24 mouse cellular contexts compared by ENCODE assay signal in genomic region chr2:78927625-78928024, GRCm38 (mm10). TPM values are rescaled to one million over a fixed set of nuclear protein-coding genes. Genes with fewer than 3 reads are reported as not detected.
DNase-seq lines count a peak whose midpoint lies in the region; ATAC-seq and TF ChIP-seq lines count a peak whose summit lies in the region.
"Had no signal": no experiment of that assay in that cellular context is flagged by ENCODE, and none has a peak within 500 bp of the region (broad histone marks: within the 10 kb centered on the region; RNA-seq: fewer than 3 reads in every experiment).

No protein-coding gene starts in this region.

- H3K4me1 ChIP-seq in embryonic fibroblast, embryonic 13.5 days (ENCODE audit: control insufficient read depth, insufficient read depth, low read length) = peaks cover 12% of the 10 kb centered on the region
- H3K4me1 ChIP-seq in hindbrain, embryonic 14.5 days (replicated peaks; ENCODE audit: control insufficient read depth, insufficient read depth, low read length) = no peaks in the 10 kb centered on the region
- H3K4me1 ChIP-seq: neural tube, embryonic 15.5 days had no signal

- no peaks in the 10 kb centered on the region for H3K27me3 ChIP-seq in hindbrain, embryonic 14.5 days (ENCODE audit: control insufficient read depth, insufficient read depth, low read length)
- H3K27me3 ChIP-seq: embryonic facial prominence, embryonic 13.5 days; neural tube, embryonic 15.5 days had no signal

- no peaks in the 10 kb centered on the region for H3K9me3 ChIP-seq in hindbrain, embryonic 14.5 days (ENCODE audit: control insufficient read depth, low read length)
- H3K9me3 ChIP-seq: embryonic facial prominence, embryonic 13.5 days; neural tube, embryonic 15.5 days had no signal

- ATAC-seq in hindbrain, embryonic 14.5 days (ENCODE audit: low FRiP score) = no peak
- ATAC-seq: forebrain, embryonic 16.5 days; hindbrain, embryonic 16.5 days; intestine, postnatal 0 days; midbrain, embryonic 16.5 days had no signal

- H3K9ac ChIP-seq in hindbrain, embryonic 14.5 days = no peak overlapping the region
- H3K9ac ChIP-seq: embryonic facial prominence, embryonic 13.5 days; neural tube, embryonic 15.5 days had no signal

- TF ChIP-seq CTCF in embryonic fibroblast, embryonic 13.5 days (IDR thresholded peaks at IDR 0.05; ENCODE audit: borderline replicate concordance, insufficient read depth, low read length) = no peak

- DNase-seq in kidney, adult 9 months = peak; percentile 24
- no peak for DNase-seq in kidney, postnatal 14 days
- peak; percentile 48 to 49 for DNase-seq in right cerebral cortex, adult 2 months (ENCODE audit: low spot score in 2 of 2)
- DNase-seq in right cerebral cortex, postnatal 10 days (ENCODE audit: low spot score in 2 of 2) = no peak
- no peak for DNase-seq in thymus, postnatal 0 days (ENCODE audit: low spot score)
- no peak for DNase-seq in hindbrain, embryonic 14.5 days (ENCODE audit: low spot score)
- DNase-seq: adrenal gland, adult 8-10 months; cerebellum, adult 9-11 months; gastrocnemius, postnatal 14 days; heart, adult 2 months; heart, postnatal 36 days; kidney, postnatal 10 days; lung, adult 18-20 months; lung, postnatal 36 days; right cerebral cortex, postnatal 4 days; thymus, postnatal 4 days had no signal

- no peak overlapping the region for H3K4me2 ChIP-seq in hindbrain, embryonic 14.5 days (replicated peaks)
- H3K4me2 ChIP-seq: embryonic facial prominence, embryonic 13.5 days; liver, embryonic 11.5 days; neural tube, embryonic 15.5 days had no signal

- no peaks in the 10 kb centered on the region; the same call in 1 of the 2 replicates for H3K36me3 ChIP-seq in hindbrain, embryonic 14.5 days (replicated peaks; ENCODE audit: control insufficient read depth, insufficient read depth)
- H3K36me3 ChIP-seq: neural tube, embryonic 15.5 days had no signal

- H3K27ac ChIP-seq in embryonic fibroblast, embryonic 13.5 days (ENCODE audit: insufficient read depth, low read length) = peak overlapping the region; percentile 27; the same call in 1 of the 2 replicates
- no peak overlapping the region for H3K27ac ChIP-seq in hindbrain, embryonic 14.5 days
- H3K27ac ChIP-seq: embryonic facial prominence, embryonic 13.5 days; heart, adult 2 months; neural tube, embryonic 15.5 days had no signal

- H3K4me3 ChIP-seq in embryonic fibroblast, embryonic 13.5 days (ENCODE audit: insufficient read depth, low read length) = no peak overlapping the region
- H3K4me3 ChIP-seq in hindbrain, embryonic 14.5 days (replicated peaks; ENCODE audit: low read length) = no peak overlapping the region
- H3K4me3 ChIP-seq: embryonic facial prominence, embryonic 13.5 days; heart, adult 2 months; neural tube, embryonic 15.5 days had no signal

- 91% methylated on average over 3 of the region's 3 CpGs for WGBS in hindbrain, embryonic 14.5 days

- TF ChIP-seq POLR2A in embryonic fibroblast, embryonic 13.5 days (IDR thresholded peaks at IDR 0.05; ENCODE audit: low read depth, low read length) = no peak

RNA-seq across cellular contexts. Expression of gene Ube2e3, which starts 59.7 kb away (rescaled TPM):
- polyA plus RNA-seq in embryonic fibroblast, embryonic 13.5 days (2011; ENCODE audit: insufficient read length, low read depth, missing spikeins) = 76.1 and 92.7 TPM in 2 replicates
- polyA plus RNA-seq in thymus, postnatal 0 days (2015; fragmentation: Nextera tagmentation; extraction: Ambion mirVana) = 118 and 132 TPM in 2 replicates
- polyA plus RNA-seq in hindbrain, embryonic 14.5 days (2014; fragmentation: Nextera tagmentation; extraction: Ambion mirVana) = 293 and 295 TPM in 2 replicates

Comparison
In these comparisons a context has a peak if more than half of its experiments do, and no peak if none do; other contexts are left out.
1. DNase-seq: peak in kidney, adult 9 months (single experiment) and right cerebral cortex, adult 2 months (2 of 2); none in kidney, postnatal 14 days (single experiment), right cerebral cortex, postnatal 10 days (0 of 2), thymus, postnatal 0 days (single experiment) and hindbrain, embryonic 14.5 days (single experiment).